Mouse (Mus musculus) forebrain, embryonic 16.5 days (tissue): ENCODE data around the gene Kcnj15. TPM values are rescaled to one million over a fixed set of nuclear protein-coding genes. Genes with fewer than 3 reads are reported as not detected.

Source experiments
- ATAC-seq: fragments of 200-750 bp; cut with Nextera tagmentation; 2 replicates; pipeline ENCODE4 v1.8.0; 2017; ENCODE audit warnings: mild to moderate bottlenecking, moderate library complexity
- H3K27ac ChIP-seq: fragments of 300-500 bp; sonication (generic); 2 replicates; pipeline ENCODE4 v1.5.1; 2014; ENCODE audit warnings: low read length, control low read depth
- H3K27me3 ChIP-seq: fragments of 300-500 bp; sonication (generic); replicated peaks from 2 replicates; pipeline ENCODE4 v1.6.1; 2014; ENCODE audit warnings: low read length; ENCODE audit not compliant: control insufficient read depth, insufficient read depth
- H3K36me3 ChIP-seq: fragments of 300-500 bp; sonication (generic); 2 replicates; pipeline ENCODE4 v1.6.1; 2014; ENCODE audit not compliant: control insufficient read depth, insufficient read depth
- H3K4me1 ChIP-seq: fragments of 300-500 bp; sonication (generic); replicated peaks from 2 replicates; pipeline ENCODE4 v1.6.1; 2014; ENCODE audit warnings: low read length; ENCODE audit not compliant: control insufficient read depth, insufficient read depth
- H3K4me2 ChIP-seq: fragments of 300-500 bp; sonication (generic); 2 replicates; pipeline ENCODE4 v1.6.1; 2014; ENCODE audit warnings: mild to moderate bottlenecking, low read length, control low read depth
- H3K4me3 ChIP-seq: fragments of 300-500 bp; sonication (generic); replicated peaks from 2 replicates; pipeline ENCODE4 v1.5.1; 2014; ENCODE audit warnings: mild to moderate bottlenecking, low read length, control low read depth
- H3K9ac ChIP-seq: fragments of 300-500 bp; sonication (generic); replicated peaks from 2 replicates; pipeline ENCODE4 v1.6.1; 2014; ENCODE audit warnings: low read depth, low read length, control low read depth
- H3K9me3 ChIP-seq: fragments of 300-500 bp; sonication (generic); 2 replicates; pipeline ENCODE4 v1.6.1; 2016; ENCODE audit warnings: low read length; ENCODE audit not compliant: control insufficient read depth
- WGBS: fragments of 180-500 bp; shearing (Covaris S2); extraction: QIAGEN DNeasy Blood & Tissue Kit; methylation state at CpG from one replicate; pipeline ENCODE4 v1.1.7; 2014; 5-methylcytosine and 5-hydroxymethylcytosine counted together
- polyA plus RNA-seq: library from polyadenylated mRNA; unstranded; fragments of >200 nt; fragmentation: Nextera tagmentation; extraction: Ambion mirVana; gene quantifications from 2 replicates; pipeline ENCODE4 v1.2.1, GENCODE M21; 2015

The Kcnj15 gene
- polyA plus RNA-seq, 1 experiment from 2014 or later, result not detected

- Histone ChIP-seq H3K36me3 (no peaks in the 10 kb centered on the region), H3K27me3 (no peaks in the 10 kb centered on the region), H3K9ac (no peak overlapping the region), H3K27ac (no peak overlapping the region), H3K4me1 (no peaks in the 10 kb centered on the region), H3K4me2 (no peak overlapping the region), H3K9me3 (no peaks in the 10 kb centered on the region), H3K4me3 (no peak overlapping the region)
- 57% methylated on average over 4 of the region's 4 CpGs for WGBS
- ATAC-seq, result no peak
Observed at GRCm38 (mm10) chr16:95221051-95221450, 36.3 kb upstream of the Kcnj15 start.

- Histone ChIP-seq H3K9ac (no peak overlapping the region), H3K4me2 (no peak overlapping the region), H3K27me3 (no peaks in the 10 kb centered on the region), H3K4me1 (no peaks in the 10 kb centered on the region), H3K9me3 (no peaks in the 10 kb centered on the region), H3K27ac (no peak overlapping the region), H3K4me3 (no peak overlapping the region), H3K36me3 (no peaks in the 10 kb centered on the region)
- 60% methylated on average over 7 of the region's 7 CpGs for WGBS
- no peak for ATAC-seq
Observed at GRCm38 (mm10) chr16:95222026-95222718, 35.2 kb upstream of the Kcnj15 start.

- no peaks in the 10 kb centered on the region for H3K27me3 ChIP-seq
- H3K4me1 ChIP-seq, result no peaks in the 10 kb centered on the region
- H3K27ac ChIP-seq, result no peak overlapping the region
- no peak overlapping the region for H3K4me3 ChIP-seq
- no peak overlapping the region for H3K9ac ChIP-seq
- H3K36me3 ChIP-seq, result no peaks in the 10 kb centered on the region
- ATAC-seq, result no peak
- H3K4me2 ChIP-seq, result no peak overlapping the region
- H3K9me3 ChIP-seq, result no peaks in the 10 kb centered on the region
- 91% methylated on average over 8 of the region's 8 CpGs for WGBS
Observed at GRCm38 (mm10) chr16:95223435-95223834, 33.9 kb upstream of the Kcnj15 start.

- Histone ChIP-seq H3K27me3 (no peaks in the 10 kb centered on the region), H3K27ac (no peak overlapping the region), H3K4me3 (no peak overlapping the region), H3K4me1 (no peaks in the 10 kb centered on the region), H3K9ac (no peak overlapping the region), H3K4me2 (no peak overlapping the region), H3K9me3 (no peaks in the 10 kb centered on the region), H3K36me3 (no peaks in the 10 kb centered on the region)
- no peak for ATAC-seq
- 70% methylated on average over 7 of the region's 7 CpGs for WGBS
Observed at GRCm38 (mm10) chr16:95225285-95225684, 32.1 kb upstream of the Kcnj15 start.

GRCm38 (mm10) chr16:95231768-95232167 is 25.6 kb upstream of the Kcnj15 start:
- no peaks in the 10 kb centered on the region for H3K27me3 ChIP-seq
- no peaks in the 10 kb centered on the region for H3K9me3 ChIP-seq
- H3K36me3 ChIP-seq, result no peaks in the 10 kb centered on the region
- 84% methylated on average over 4 of the region's 4 CpGs for WGBS
- no peak overlapping the region for H3K4me2 ChIP-seq
- no peak overlapping the region for H3K4me3 ChIP-seq
- H3K9ac ChIP-seq, result no peak overlapping the region
- no peaks in the 10 kb centered on the region for H3K4me1 ChIP-seq
- no peak for ATAC-seq
- no peak overlapping the region for H3K27ac ChIP-seq

GRCm38 (mm10) chr16:95234891-95235548 is 22.3 kb upstream of the Kcnj15 start:
- no peak overlapping the region for H3K4me3 ChIP-seq
- ATAC-seq, result no peak
- H3K27ac ChIP-seq, result no peak overlapping the region
- no peak overlapping the region for H3K4me2 ChIP-seq
- no peaks in the 10 kb centered on the region for H3K4me1 ChIP-seq
- H3K36me3 ChIP-seq, result no peaks in the 10 kb centered on the region
- 85% methylated on average over 2 of the region's 2 CpGs for WGBS
- no peaks in the 10 kb centered on the region for H3K27me3 ChIP-seq
- no peaks in the 10 kb centered on the region for H3K9me3 ChIP-seq
- H3K9ac ChIP-seq, result no peak overlapping the region

GRCm38 (mm10) chr16:95239209-95239925 is 18.0 kb upstream of the Kcnj15 start:
- H3K36me3 ChIP-seq, result no peaks in the 10 kb centered on the region
- H3K4me3 ChIP-seq, result no peak overlapping the region
- no peak overlapping the region for H3K27ac ChIP-seq
- H3K4me1 ChIP-seq, result peaks cover 4% of the 10 kb centered on the region
- 81% methylated on average over 7 of the region's 7 CpGs for WGBS
- H3K4me2 ChIP-seq, result no peak overlapping the region
- H3K27me3 ChIP-seq, result no peaks in the 10 kb centered on the region
- ATAC-seq, result no peak
- H3K9me3 ChIP-seq, result no peaks in the 10 kb centered on the region
- H3K9ac ChIP-seq, result no peak overlapping the region

GRCm38 (mm10) chr16:95240688-95241087 is 16.7 kb upstream of the Kcnj15 start:
- Histone ChIP-seq H3K4me1 (peaks cover 4% of the 10 kb centered on the region), H3K4me3 (no peak overlapping the region), H3K9ac (no peak overlapping the region), H3K27me3 (no peaks in the 10 kb centered on the region), H3K27ac (no peak overlapping the region), H3K36me3 (no peaks in the 10 kb centered on the region), H3K9me3 (no peaks in the 10 kb centered on the region), H3K4me2 (no peak overlapping the region)
- WGBS, result 69% methylated on average over 5 of the region's 5 CpGs
- ATAC-seq, result no peak

GRCm38 (mm10) chr16:95241581-95241980 is 15.8 kb upstream of the Kcnj15 start:
- 53% methylated on average over 4 of the region's 4 CpGs for WGBS
- Histone ChIP-seq H3K27ac (no peak overlapping the region), H3K4me3 (no peak overlapping the region), H3K4me2 (no peak overlapping the region), H3K27me3 (no peaks in the 10 kb centered on the region), H3K4me1 (peaks cover 4% of the 10 kb centered on the region), H3K9ac (no peak overlapping the region), H3K9me3 (no peaks in the 10 kb centered on the region), H3K36me3 (no peaks in the 10 kb centered on the region)
- 0 out of 2 replicates have a peak, but pooled peaks have one; percentile 28 for ATAC-seq
